Mouse (Mus musculus) heart, embryonic 12.5 days (tissue): ENCODE results near the gene Gm26992. TPM values are rescaled to one million over a fixed set of nuclear protein-coding genes. Genes with fewer than 3 reads are reported as not detected.
"Not testable (repeated sequence)": the region's sequence is repeated elsewhere in the genome, so short reads cannot be mapped to it uniquely, and the experiment has no call there.

Source experiments
- ATAC-seq: fragments of 200-750 bp; cut with Nextera tagmentation; 2 replicates; pipeline ENCODE4 v1.8.0; 2017; ENCODE audit warnings: moderate TSS enrichment, moderate library complexity; ENCODE audit not compliant: insufficient number of reproducible peaks, low FRiP score
- H3K27ac ChIP-seq: fragments of 300-500 bp; sonication (generic); 2 replicates; pipeline ENCODE4 v1.5.1; 2016; ENCODE audit warnings: mild to moderate bottlenecking, moderate library complexity; ENCODE audit not compliant: poor library complexity, severe bottlenecking
- H3K27me3 ChIP-seq: fragments of 300-500 bp; sonication (generic); replicated peaks from 2 replicates; pipeline ENCODE4 v1.6.1; 2016; ENCODE audit warnings: mild to moderate bottlenecking, moderate library complexity
- H3K36me3 ChIP-seq: fragments of 300-500 bp; sonication (generic); 2 replicates; pipeline ENCODE4 v1.6.1; 2016; ENCODE audit warnings: mild to moderate bottlenecking, moderate library complexity
- H3K4me1 ChIP-seq: fragments of 300-500 bp; sonication (generic); replicated peaks from 2 replicates; pipeline ENCODE4 v1.6.1; 2016; ENCODE audit warnings: mild to moderate bottlenecking
- H3K4me2 ChIP-seq: fragments of 300-500 bp; sonication (generic); 2 replicates; pipeline ENCODE4 v1.6.1; 2016; ENCODE audit warnings: mild to moderate bottlenecking, moderate library complexity
- H3K4me3 ChIP-seq: fragments of 300-500 bp; sonication (generic); 2 replicates; pipeline ENCODE4 v1.5.1; 2016; ENCODE audit warnings: mild to moderate bottlenecking
- H3K9ac ChIP-seq: fragments of 300-500 bp; sonication (generic); 2 replicates; pipeline ENCODE4 v1.6.1; 2016; ENCODE audit warnings: mild to moderate bottlenecking, moderate library complexity
- H3K9me3 ChIP-seq: fragments of 300-500 bp; sonication (generic); replicated peaks from 2 replicates; pipeline ENCODE4 v1.6.1; 2016; ENCODE audit warnings: mild to moderate bottlenecking, moderate library complexity
- WGBS: fragments of 180-500 bp; shearing (Covaris S2); methylation state at CpG from one replicate; pipeline ENCODE4 v1.1.7; 2016; 5-methylcytosine and 5-hydroxymethylcytosine counted together
- polyA plus RNA-seq: library from polyadenylated mRNA; unstranded; fragments of >200 nt; fragmentation: Nextera tagmentation; extraction: Ambion mirVana; gene quantifications from 2 replicates; pipeline ENCODE4 v1.2.1, GENCODE M21; 2016

Gm26992 gene
- polyA plus RNA-seq, 1 experiment from 2014 or later: not detected

DNA sequence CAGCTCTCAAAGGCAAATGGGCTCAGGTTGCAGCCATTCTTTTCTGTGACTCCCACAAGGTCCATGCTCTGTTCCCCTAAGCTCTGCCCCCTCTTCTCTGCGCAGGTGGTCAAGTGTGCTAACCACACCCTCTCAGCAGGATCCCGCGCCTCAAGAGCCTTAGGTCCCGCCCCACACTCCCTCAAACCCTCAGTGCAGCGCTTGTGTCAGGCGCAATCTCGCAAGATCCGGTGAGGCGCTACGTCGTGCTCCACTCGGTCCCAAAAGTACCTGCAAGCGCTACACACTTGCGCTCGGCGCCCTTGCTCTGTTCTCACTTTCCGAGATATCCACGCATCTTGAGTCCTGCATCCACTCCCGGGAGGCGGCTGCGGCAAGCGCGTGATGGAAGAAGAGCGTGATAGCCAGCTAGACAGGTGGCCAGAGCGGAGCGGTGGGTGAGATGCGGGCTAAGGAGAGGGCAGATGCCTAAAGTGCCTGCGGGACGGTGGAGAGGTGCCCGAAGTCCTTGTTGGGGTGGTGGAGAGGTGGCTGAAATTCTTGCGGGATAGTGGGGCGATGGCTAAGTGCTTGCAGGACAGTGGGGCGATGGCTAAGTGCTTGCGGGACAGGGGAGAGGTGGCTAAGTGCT, 25.8 kb downstream of the Gm26992 start:
- Histone ChIP-seq H3K4me1 (no peaks in the 10 kb centered on the region), H3K27ac (no peak overlapping the region), H3K9ac (no peak overlapping the region), H3K9me3 (no peaks in the 10 kb centered on the region), H3K4me3 (peak overlapping the region; percentile 44), H3K27me3 (peaks cover 32% of the 10 kb centered on the region), H3K36me3 (no peaks in the 10 kb centered on the region), H3K4me2 (peak overlapping the region; percentile 75)
- 7% methylated on average over 34 of the region's 34 CpGs for WGBS
- ATAC-seq: no peak

GRCm38 (mm10) chrX:103448429-103448828, 26.6 kb downstream of the Gm26992 start:
- not testable (repeated sequence) for H3K9me3 ChIP-seq, H3K4me1 ChIP-seq, H3K9ac ChIP-seq, ATAC-seq, H3K27ac ChIP-seq, H3K36me3 ChIP-seq
- Histone ChIP-seq H3K4me2 (peak overlapping the region; percentile 75), H3K27me3 (peaks cover 32% of the 10 kb centered on the region), H3K4me3 (peak overlapping the region; percentile 44)
- WGBS: 35% methylated on average over 12 of the region's 13 CpGs

DNA sequence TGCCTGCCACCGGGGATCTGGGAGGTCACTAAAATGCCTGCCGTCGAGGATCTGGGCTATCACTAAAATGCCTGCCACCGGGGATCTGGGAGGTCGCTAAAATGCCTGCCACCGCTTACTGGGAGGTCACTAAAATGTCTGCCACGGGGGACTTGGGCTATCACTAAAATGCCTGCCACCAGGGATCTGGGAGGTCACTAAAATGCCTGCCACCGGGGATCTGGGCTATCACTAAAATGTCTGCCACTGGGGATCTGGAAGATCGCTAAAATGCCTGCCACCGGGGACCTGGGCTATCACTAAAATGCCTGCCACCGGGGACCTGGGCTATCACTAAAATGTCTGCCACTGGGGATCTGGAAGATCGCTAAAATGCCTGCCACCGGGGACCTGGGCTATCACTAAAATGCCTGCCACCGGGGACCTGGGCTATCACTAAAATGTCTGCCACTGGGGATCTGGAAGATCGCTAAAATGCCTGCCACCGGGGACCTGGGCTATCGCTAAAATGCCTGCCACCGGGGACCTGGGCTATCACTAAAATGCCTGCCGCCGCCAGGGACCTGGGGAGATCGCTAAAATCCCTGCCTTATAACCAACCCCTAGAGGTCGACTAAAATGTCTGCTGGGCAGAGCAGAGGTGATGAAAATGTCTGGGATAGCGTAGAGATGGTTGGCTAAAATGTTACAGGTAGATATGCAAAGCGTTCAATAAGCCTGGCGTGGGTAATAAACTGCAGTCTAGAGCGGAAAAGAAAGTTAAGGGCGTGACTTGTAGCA, 27.3 kb downstream of the Gm26992 start:
- WGBS: 60% methylated on average over 24 of the region's 27 CpGs
- not testable (repeated sequence) for ATAC-seq, H3K9ac ChIP-seq, H3K27ac ChIP-seq, H3K4me2 ChIP-seq, H3K4me1 ChIP-seq, H3K36me3 ChIP-seq, H3K9me3 ChIP-seq, H3K4me3 ChIP-seq
- H3K27me3 ChIP-seq: peaks cover 29% of the 10 kb centered on the region

DNA sequence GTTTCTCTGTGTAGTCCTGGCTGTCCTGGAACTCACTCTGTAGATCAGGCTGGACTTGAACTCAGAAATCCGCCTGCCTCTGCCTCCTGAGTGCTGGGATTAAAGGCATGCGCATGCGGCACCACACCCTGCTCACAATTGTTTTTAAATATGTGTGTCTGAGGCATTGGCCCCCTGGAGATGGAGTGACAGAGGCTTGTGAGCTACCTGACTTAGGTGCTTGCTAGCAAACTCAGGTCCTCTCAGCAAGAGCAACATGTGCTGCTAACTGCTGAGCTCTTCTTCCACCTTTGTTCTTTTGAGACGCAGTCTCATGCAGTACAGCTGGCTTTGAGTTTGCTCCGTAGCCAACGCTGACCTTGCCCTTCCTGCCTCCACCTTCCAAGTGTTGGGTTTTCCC, 31.0 kb downstream of the Gm26992 start:
- Histone ChIP-seq H3K9me3 (no peaks in the 10 kb centered on the region), H3K27me3 (peaks cover 14% of the 10 kb centered on the region), H3K9ac (no peak overlapping the region), H3K4me1 (no peaks in the 10 kb centered on the region), H3K4me3 (no peak overlapping the region), H3K27ac (no peak overlapping the region), H3K36me3 (no peaks in the 10 kb centered on the region), H3K4me2 (no peak overlapping the region)
- ATAC-seq: no peak
- WGBS: 73% methylated on average over 6 of the region's 6 CpGs

DNA sequence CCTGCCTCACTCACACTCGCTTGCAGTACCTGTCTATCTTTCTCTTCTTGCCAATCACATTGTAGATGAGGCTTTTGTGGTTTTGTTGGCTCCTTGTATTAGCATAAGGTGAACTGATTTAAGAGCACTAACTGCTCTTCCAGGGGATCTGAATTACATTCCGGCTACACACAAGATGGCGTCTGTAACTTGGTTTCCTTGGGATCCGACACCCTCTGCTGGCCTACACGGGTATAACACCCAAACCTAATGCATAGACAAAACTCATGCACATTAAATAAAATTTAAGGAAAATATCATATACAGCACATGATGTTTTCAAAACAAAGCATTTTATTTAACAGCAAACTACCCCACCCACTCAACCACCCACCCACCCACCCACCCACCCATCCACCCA, 38.2 kb downstream of the Gm26992 start:
- no peak overlapping the region for H3K4me3 ChIP-seq
- H3K9ac ChIP-seq: no peak overlapping the region
- H3K27ac ChIP-seq: no peak overlapping the region
- WGBS: 73% methylated on average over 5 of the region's 5 CpGs
- no peaks in the 10 kb centered on the region for H3K9me3 ChIP-seq
- no peak overlapping the region for H3K4me2 ChIP-seq
- ATAC-seq: no peak
- no peaks in the 10 kb centered on the region for H3K27me3 ChIP-seq
- H3K36me3 ChIP-seq: no peaks in the 10 kb centered on the region
- H3K4me1 ChIP-seq: no peaks in the 10 kb centered on the region

GRCm38 (mm10) chrX:103468998-103469397, 47.2 kb downstream of the Gm26992 start:
- Histone ChIP-seq H3K4me1 (no peaks in the 10 kb centered on the region), H3K27me3 (no peaks in the 10 kb centered on the region), H3K36me3 (no peaks in the 10 kb centered on the region), H3K27ac (no peak overlapping the region), H3K9me3 (no peaks in the 10 kb centered on the region), H3K4me2 (no peak overlapping the region), H3K9ac (no peak overlapping the region), H3K4me3 (no peak overlapping the region)
- no peak for ATAC-seq
- 77% methylated on average over 2 of the region's 2 CpGs for WGBS

DNA sequence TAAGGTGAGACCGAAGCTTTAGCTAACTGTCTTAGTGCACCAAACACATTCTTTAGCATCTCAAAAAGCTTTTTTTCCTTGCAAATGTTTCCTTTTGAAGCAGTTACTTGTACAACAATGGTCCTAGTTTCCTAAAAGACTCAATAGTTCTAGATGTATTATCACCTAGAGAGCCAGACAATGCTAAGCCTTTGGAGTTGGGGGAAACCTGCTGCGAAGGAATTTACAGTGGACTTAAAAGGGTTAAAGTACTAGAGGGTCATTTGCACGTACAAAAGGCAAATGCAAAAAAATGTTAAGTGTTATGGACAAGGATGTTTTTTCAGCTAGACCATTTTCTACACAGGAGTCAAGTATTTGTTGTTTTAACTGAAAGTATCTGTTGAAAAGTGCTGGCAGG, 50.5 kb downstream of the Gm26992 start:
- 75% methylated on average over 3 of the region's 3 CpGs for WGBS

GRCm38 (mm10) chrX:103477507-103477906, 55.7 kb downstream of the Gm26992 start:
- Histone ChIP-seq H3K9ac (no peak overlapping the region), H3K27me3 (no peaks in the 10 kb centered on the region), H3K9me3 (no peaks in the 10 kb centered on the region), H3K4me2 (no peak overlapping the region), H3K36me3 (no peaks in the 10 kb centered on the region), H3K27ac (no peak overlapping the region), H3K4me3 (no peak overlapping the region), H3K4me1 (no peaks in the 10 kb centered on the region)
- no peak for ATAC-seq
- 17% methylated on average over 3 of the region's 3 CpGs for WGBS

More for the DNA sequence above, 50.5 kb downstream of the Gm26992 start:
- ATAC-seq: no peak
- no peak overlapping the region for H3K9ac ChIP-seq
- H3K27ac ChIP-seq: no peak overlapping the region
- no peak overlapping the region for H3K4me2 ChIP-seq
- H3K4me3 ChIP-seq: no peak overlapping the region
- H3K4me1 ChIP-seq: no peaks in the 10 kb centered on the region
- H3K9me3 ChIP-seq: no peaks in the 10 kb centered on the region
- H3K36me3 ChIP-seq: no peaks in the 10 kb centered on the region
- no peaks in the 10 kb centered on the region for H3K27me3 ChIP-seq

- Histone ChIP-seq H3K9me3 (no peaks in the 10 kb centered on the region), H3K4me2 (peak overlapping the region; percentile 48), H3K36me3 (no peaks in the 10 kb centered on the region), H3K4me3 (peak overlapping the region; percentile 54), H3K4me1 (no peaks in the 10 kb centered on the region), H3K9ac (peak overlapping the region; percentile 67), H3K27ac (peak overlapping the region; percentile 80), H3K27me3 (no peaks in the 10 kb centered on the region)
- peak; percentile 55 for ATAC-seq
- WGBS: 62% methylated on average over 32 of the region's 32 CpGs
These were observed 59.7 kb downstream of the Gm26992 start for GRCm38 (mm10) chrX:103481243-103482096.

DNA sequence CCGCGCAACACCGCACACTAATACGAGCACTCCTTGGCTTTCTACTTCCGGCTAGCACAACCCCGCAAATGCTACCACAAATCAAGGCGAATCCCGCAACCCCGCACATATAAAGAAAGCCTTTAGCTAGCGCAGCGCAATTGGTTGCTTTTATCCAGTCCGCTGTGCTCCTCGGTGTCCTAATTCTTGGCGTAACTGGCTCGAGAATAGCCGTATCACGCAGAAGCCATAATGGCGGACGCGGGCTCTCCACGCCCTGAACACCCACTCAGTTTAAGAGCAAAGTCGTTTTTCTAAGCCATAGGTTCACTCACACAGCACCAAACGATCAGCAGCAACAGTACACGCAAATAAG, 60.3 kb downstream of the Gm26992 start:
- Histone ChIP-seq H3K4me1 (no peaks in the 10 kb centered on the region), H3K9me3 (no peaks in the 10 kb centered on the region), H3K27me3 (no peaks in the 10 kb centered on the region), H3K36me3 (no peaks in the 10 kb centered on the region), H3K4me3 (peak overlapping the region; percentile 54), H3K9ac (peak overlapping the region; percentile 67), H3K4me2 (peak overlapping the region; percentile 48; the same call in 1 of the 2 replicates), H3K27ac (peak overlapping the region; percentile 80)
- 77% methylated on average over 24 of the region's 24 CpGs for WGBS
- ATAC-seq: no peak

DNA sequence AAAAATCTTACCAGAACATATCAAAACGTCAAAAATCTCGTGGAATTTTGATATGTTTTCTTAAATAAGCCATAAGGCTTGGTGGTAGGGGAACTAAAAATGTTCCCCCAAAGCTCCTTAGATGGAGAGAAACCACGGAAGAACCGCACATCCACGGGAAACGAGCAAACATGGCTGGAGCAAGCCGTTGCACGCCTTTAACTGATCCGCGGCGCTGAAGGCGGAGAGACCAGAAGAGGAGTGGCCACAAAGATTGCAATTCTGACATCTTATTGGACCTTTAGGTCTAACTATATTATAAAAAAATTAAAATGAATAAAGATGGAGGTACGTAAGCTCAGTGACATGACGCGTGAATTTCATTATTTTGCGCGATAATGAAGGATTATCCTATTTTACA, 61.2 kb downstream of the Gm26992 start:
- Histone ChIP-seq H3K9ac (no peak overlapping the region), H3K4me3 (peak overlapping the region; percentile 54), H3K27me3 (no peaks in the 10 kb centered on the region), H3K27ac (no peak overlapping the region), H3K9me3 (no peaks in the 10 kb centered on the region), H3K4me2 (no peak overlapping the region), H3K4me1 (no peaks in the 10 kb centered on the region), H3K36me3 (no peaks in the 10 kb centered on the region)
- 60% methylated on average over 17 of the region's 17 CpGs for WGBS
- no peak for ATAC-seq
